Mouse (Mus musculus): Measurements from ENCODE around the gene Cntnap2.
"Not testable (repeated sequence)": the region's sequence is repeated elsewhere in the genome, so short reads cannot be mapped to it uniquely, and the experiment has no call there.

Gene Cntnap2

DNA sequence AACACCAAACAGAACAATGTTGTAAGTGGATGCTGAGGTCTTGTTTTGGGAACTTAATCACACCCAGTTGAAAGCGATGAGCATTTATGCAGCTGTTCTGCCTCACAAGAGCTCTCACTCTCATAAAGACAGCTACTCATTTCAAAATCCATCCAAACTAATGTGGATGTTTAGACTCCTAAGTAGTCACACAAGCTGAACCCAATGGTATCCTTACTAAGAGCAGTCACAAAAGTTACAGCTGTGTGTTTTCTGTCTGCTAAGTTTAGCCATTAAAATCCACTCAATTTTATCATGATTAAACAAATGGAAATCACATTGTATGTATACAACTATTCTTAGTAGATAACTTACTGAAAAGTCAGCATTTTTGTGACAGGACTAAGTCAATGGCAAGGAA lies 1173.7 kb downstream of the Cntnap2 start:
- DNase-seq (ENCODE audit: low spot score in 2 of 2): no peak

DNA sequence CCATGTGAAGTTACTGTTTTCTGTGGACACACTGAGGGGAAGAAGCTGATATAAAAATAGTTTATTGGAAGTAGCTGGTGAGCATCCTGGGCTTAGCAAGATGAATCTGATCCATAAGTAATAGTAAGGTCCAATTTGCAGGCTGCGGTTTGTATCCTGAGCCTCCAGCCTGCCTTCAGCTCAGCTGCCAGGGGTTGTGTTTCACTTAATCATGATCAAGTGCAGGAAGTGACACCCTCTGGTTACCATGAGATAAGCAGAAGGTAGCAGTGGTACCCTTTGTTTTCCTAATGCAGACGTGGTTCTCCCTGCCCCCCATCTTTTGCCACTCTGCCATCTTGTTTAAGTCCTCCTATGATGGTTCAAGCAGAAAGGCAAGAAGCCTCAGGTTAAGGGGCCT lies 1181.2 kb downstream of the Cntnap2 start:
- DNase-seq (ENCODE audit: low spot score in 2 of 2): no peak

DNA sequence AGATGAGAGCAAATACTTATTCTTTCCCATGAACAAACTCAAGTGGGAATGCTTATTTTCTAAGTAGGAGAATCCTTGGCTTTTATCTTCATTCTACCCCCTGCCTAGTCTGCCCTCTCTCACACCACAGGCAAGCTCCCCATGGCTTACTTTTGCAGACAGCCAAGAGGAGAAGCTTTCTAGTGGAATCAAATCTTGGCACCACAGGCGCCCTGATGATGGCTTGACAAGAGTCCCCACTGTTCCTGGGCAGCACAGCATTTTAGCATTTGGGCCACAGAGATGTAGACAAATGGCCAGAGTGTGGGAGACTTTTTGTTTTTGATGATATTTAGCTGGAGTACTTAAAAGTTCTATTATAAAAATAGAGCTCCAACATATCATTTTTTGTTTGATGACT lies 1204.0 kb downstream of the Cntnap2 start:
- DNase-seq (ENCODE audit: low spot score in 2 of 2): no peak

DNA sequence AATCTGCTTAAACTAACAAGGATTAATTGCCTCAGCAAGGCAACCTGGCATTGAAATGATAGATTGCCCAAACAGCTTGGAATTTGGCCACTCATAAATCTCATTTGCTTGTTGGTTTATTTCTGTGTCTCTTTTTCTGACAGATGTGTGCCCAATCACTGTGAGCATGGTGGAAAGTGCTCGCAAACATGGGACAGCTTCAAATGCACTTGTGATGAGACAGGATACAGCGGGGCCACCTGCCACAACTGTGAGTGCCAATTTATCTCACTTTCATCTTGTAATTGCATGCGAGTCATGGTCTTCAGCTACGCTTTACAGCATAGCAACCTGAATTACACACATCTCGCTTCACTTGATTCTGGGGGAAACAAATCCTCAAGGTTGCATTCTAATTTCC lies 1287.8 kb downstream of the Cntnap2 start:
- no peak for DNase-seq (ENCODE audit: low spot score in 2 of 2)

DNA sequence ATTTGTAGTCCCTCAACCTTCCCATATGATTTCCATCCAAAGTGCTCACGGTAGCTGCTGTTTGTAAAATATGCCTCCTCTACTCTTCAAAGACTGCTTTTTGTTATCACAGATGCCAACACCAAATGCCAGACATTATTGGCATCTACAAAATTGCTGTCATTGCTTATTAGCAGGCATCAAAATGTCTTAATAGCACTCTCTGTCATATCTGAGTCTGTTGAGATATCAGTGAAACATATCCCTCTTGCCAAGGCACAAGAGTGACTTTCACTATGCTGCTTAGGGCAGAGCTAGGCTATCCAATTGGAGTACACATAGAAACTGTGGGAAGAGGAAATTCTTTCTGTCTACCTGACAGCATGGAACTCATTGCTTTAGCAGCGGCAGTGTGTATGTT lies 1301.9 kb downstream of the Cntnap2 start:
- DNase-seq (ENCODE audit: low spot score in 2 of 2): no peak

DNA sequence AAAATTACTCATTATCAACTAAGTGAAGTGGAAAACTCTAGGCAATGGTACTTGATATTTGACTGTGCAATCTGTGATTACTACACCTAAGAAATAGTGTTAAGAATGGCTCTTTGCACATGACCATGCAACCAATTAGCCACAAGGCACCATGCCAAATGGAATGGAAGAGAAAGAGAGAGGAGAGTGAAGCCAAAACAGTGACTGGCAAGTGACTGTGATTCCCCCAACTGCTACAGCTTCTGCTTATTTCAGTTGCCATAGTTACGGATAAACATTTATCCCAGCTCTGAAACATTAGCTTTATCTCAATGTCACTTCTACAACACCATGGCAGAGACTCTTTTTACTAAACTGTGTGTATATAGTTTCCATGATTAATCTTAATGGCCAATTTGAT lies 1303.0 kb downstream of the Cntnap2 start:
- no peak for DNase-seq (ENCODE audit: low spot score in 2 of 2)

DNA sequence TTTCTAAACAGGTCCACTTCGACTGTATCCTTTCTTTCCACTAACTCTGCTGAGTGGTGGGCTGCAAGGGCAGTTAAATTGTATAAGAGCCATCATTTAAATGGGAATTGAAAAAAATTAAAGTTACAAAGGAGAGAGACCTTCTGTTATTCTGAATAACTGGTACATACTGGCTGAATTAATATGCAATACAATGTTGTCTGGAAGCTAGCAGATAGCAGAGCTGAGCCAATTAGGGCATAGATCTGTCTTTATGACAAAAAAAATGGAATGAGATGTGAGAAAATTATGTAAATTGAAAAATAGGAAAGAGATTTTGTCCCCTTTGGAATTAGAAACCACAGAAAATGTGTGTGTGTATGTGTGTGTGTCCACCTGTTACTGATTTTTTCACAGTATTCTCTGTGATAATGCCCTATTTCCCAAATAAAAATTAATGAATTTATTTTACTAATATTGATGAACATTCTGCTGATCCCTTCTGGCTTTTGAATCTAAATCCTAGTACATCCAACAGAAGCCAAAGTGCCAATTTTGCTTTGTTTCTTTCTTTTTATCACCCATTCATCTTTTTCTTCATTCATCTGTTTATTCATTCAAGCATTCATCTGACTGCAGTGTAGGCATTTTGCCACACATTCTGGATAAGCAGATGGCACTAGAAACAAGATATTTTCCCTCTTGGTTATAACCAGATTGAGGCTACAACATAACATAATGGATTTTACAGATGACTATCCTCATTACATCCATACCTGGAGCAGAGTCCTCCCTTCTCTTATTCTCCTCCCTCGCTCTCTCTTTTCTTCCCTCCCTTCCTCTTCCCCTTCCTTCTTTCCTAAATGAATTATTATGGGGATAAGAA lies 1339.8 kb downstream of the Cntnap2 start:
- no peak for DNase-seq (ENCODE audit: low spot score in 2 of 2)

DNA sequence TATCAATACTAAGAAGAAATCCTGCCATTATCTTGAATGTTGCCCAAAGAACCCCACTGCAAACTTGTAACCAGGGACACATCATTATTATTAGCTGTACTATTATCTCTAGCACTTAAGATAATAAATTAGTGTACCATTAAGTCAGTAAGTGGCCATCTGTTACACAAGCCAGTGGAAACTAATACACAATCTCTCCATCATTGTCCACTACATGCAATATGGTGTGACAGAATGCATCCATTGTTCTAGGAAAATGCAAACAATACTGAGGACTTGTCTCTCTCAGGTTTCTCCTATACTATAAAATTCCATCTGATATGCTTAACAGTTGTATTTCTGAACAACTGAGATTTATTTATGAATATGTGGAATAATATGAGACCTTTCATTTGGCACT lies 1355.0 kb downstream of the Cntnap2 start:
- no peak for DNase-seq (ENCODE audit: low spot score in 2 of 2)

DNA sequence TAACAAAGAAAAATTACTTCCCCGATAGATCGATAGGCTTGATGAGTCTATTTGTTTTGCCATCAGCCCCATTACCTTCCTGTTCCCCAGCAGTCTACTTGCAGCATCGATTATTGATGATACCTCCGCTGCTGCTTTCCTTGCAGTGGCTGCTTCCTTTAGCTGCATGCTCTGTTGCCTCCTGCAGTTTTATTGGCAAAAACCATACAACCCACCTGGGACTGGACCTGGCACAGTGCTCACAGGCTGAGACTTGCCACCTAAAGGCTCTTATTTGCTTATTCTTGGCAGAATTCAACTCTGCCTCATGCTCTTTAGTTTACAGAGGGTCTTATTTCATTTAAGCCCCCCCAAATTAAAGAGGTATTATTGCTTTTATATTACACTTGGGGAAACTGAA lies 1355.4 kb downstream of the Cntnap2 start:
- no peak for DNase-seq (ENCODE audit: low spot score in 2 of 2)

DNA sequence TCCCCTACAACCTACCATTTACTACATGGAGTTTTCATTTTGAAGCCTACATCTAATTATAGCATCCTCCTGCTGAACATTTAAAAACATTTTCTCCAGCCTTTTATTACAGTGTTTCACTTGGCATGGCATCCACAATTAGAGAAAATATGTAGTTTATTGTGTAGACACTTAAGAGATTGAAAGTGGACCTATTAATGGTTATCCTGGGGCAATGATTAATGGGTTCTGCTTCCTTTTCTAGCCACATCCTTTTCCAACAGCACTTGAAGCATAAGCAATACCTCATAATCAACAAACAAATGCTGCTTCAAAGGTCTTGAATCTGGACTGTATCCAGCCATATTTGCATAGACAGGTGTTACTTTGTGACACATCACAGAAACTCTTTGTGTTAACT lies 1360.7 kb downstream of the Cntnap2 start:
- no peak for DNase-seq (ENCODE audit: low spot score in 2 of 2)

DNA sequence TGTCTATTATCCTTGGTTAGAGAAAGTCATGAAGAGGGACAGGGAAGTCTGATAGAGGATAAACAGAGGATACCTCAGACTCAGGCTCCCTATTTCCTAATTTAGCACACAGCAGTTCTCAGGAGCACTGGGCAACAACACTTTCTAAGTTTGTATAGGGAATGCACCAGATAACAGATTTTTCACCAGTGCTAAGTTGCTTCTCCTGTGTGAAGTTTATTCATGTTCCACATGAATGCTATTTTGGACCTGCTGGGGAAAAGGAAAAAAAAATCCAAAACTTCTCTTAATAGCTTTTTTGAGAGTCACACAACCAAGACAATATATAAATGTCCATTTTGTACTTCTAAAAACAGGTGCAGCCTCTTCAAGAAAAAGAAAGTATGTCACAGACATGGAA lies 1361.2 kb downstream of the Cntnap2 start:
- no peak for DNase-seq (ENCODE audit: low spot score in 2 of 2)

DNA sequence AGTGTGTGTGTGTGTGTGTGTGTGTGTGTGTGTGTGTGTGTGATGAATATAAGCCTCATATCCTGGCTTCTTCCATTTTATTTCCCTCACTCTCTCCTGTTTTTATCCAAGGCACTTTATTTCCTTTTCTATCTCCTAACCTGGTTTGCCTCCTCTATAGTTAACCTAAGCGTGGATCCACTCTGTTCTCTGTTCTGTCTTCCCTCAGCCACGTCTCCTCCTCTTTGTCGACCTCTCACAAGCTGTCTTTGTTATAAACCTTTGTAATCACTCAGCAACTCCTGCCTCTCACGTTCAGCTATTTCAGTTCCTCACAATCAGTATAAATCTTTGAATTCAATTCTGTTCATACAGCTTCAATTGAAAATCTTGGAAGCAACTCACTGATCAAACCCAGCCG lies 1369.1 kb downstream of the Cntnap2 start:
- no peak for DNase-seq (ENCODE audit: low spot score in 2 of 2)

DNA sequence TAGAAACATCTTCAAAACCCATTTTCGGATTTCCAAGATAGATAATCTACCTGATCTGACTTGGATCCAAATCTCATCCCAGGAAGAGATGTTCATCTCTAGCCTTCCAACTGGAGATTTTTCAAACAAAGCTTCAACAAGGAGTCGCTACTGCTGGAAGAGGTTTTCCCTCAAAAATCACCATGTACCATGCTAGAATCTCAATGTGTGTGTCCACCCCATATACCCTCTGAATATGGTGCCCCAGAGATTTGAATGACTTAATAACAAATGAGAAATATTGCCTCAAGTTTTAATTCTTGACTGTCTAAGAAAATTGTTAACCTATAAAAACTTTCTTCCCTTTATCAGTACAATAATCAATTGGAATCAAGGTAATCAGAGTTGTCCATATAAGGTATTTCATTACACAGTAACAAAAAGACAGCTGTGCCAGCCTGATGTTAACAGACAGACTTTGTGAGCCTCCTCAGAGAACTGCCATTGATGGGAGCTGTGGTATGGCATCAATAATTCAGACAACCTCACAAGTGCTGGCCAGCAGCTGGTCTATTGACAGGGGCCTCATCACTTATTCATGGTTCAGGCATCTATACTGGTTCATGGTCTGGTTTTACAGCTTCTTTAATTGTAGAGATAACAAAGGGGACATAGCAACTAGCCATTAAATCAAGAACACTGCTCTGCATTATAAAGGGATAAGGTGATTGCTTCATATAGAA lies 1391.9 kb downstream of the Cntnap2 start:
- no peak for DNase-seq (ENCODE audit: low spot score in 2 of 2)

DNA sequence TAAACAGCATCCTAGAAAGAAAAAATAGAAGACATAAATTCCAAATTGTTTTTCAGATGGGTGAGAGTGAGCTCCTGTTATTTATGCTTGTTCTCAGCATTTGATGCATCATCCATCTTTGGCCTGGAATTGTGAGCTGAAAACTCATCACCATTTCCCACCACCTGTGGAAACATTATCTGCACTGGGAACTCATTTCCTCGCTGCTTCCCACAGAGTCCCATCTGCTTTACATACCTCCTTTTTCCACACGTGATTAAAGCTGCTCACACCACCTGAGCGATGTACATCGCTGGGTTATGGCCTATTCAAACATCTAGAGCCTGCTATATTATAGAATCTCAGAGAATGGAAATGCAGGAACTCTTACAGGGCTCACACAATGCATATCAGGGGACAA lies 1413.5 kb downstream of the Cntnap2 start:
- DNase-seq (ENCODE audit: low spot score in 2 of 2): no peak

DNA sequence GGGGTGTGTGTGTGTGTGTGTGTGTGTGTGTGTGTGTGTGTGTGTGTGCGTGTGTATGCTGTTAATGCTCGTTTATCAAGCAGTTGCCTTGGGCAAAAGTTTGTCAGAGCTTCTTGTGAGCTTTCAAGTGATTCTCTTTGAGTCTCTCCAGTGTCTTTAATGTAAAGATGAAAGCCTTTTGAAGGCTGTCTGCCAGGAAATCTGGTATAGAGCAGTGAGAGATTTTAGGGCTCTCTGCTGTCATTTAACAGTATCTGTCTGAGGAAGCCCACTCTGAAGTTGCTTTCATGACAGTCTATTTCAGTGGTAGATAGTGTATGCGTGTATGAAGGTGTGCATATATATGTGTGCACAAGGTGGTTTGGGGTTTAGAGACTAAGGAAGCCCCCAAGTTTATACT lies 1425.2 kb downstream of the Cntnap2 start:
- no peak for DNase-seq (ENCODE audit: low spot score in 2 of 2)

DNA sequence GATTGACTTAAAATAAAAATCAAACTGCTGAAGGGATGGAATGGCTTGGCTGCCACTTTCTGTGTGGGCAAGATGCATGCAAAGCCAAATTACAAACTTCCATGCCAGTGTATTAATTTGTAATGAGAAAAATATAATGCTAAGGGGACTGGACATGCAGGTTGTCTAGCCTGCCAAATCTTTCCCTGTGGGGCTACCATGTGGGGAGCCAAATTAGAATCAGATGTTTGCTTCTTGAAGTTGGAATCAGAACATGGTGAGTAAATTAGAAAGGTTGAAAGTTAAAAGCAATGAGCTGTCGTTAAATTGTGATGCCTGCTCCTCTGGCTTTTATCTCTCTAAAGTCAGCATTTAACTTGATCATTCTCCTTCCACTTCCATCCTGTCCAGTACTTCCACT lies 1443.6 kb downstream of the Cntnap2 start:
- DNase-seq (ENCODE audit: low spot score in 2 of 2): no peak

DNA sequence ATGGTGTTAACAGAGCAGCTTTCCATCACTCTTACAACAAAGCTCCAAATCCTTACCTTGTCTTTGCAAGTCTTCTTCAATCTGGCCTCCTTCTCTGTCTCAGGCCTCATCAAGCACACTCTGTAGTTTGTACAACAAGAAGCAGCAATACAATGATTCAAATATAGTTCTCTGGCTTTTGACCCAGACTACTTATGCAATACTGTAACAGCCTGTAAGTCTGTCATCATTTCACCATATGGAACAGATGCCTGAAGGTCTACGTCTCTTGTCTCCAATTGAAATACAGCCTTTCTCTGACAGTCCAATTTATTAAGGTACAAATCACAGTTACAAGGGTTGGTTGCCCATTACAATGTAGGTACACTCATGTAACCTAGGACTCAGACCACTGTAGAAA lies 1453.7 kb downstream of the Cntnap2 start:
- no peak for DNase-seq (ENCODE audit: low spot score in 2 of 2)

DNA sequence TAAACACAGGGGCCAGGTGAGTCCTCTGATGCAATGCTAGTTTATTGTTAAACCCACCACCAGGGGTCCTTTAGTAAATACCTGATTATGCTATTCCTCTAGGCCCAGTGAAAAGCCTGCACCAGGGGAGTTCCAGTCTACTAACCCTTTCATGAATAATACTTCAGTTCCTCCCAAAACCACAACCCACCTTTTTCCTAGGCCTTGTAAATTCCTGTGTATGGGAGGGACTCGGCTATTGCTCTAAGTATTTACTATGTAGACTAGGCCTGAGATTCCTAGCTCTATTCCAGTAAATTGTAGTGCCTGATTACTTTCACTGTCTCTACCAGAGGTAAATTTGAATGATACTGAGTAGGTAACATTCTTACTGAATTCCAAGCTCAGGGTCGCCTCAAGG lies 1478.4 kb downstream of the Cntnap2 start:
- not testable (repeated sequence) for DNase-seq (ENCODE audit: low spot score in 2 of 2)

DNA sequence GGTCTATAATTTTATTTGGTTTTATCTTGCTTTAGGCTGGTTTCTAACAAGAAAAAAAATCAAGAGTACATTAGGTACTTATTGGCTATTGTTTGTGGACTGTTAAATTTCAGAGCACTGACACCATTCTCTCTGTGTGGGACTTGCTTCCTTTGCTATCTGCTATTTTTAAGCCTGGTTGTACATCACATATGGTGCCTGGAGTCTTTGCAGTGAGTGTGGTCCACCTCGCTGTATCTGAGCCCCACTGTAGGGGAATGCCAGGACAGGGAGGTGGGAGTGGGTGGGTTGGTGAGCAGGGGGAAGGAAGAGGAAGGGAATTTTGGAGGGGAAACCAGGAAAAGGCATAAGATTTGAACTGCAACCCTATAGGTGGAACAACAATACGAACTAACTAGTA lies 1504.3 kb downstream of the Cntnap2 start:
- no peak for DNase-seq (ENCODE audit: low spot score in 2 of 2)

DNA sequence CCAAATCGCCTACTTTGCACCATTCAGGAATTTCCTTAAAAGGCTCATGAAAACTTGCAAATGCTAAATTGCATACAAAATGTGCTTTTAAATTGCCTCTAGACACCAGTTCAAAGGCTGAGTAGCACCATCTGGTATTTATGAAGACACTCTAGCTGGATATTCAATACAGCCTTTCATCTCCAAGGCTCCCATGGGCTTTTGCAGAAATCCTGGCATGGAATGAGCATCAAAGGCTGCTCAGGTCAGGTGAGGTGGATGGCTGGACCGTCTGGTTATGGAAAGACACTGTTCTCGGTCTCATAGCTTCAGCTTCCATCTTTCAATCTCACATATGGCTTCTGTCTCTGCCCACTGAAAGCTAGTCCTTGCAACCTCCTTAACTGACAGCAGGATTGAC lies 1515.9 kb downstream of the Cntnap2 start:
- DNase-seq (ENCODE audit: low spot score in 2 of 2): no peak

DNA sequence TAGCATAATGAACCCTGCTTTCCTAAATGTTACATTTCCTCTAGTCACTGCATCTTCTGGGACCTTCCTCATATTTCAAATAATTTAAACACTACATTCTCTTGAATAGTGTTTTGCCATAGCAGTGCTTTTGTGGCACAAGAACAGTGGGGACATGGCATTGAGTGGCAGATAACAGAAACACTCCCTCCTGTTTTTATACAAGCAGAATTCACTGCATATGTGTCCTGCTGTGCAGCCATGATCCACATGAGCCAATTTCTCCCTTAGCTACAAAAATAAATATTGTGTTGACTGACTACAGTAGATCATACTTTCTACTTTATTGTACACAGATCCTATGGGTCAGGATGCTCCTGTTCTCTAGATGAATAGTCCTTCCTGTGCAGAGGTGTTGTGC lies 1553.2 kb downstream of the Cntnap2 start:
- DNase-seq (ENCODE audit: low spot score in 2 of 2): no peak

DNA sequence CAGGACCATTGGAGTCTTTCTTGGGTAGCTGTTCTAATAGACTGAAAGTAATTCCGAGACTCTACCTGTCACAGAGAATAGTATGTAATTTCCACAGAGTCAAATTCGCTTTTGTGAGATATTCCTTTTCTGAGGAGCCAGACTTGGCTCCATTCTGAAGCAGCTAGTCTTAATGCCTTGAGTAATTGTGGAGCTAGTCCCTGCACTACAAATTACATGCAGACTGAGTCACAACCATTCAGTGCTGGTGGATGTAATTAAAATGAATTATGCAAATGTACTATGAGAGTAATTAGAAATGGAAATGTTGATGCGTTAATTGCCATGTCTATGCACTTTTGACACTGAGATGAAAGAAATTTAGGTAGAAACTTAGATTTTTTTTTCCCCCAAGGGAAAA lies 1553.7 kb downstream of the Cntnap2 start:
- DNase-seq (ENCODE audit: low spot score in 2 of 2): no peak

DNA sequence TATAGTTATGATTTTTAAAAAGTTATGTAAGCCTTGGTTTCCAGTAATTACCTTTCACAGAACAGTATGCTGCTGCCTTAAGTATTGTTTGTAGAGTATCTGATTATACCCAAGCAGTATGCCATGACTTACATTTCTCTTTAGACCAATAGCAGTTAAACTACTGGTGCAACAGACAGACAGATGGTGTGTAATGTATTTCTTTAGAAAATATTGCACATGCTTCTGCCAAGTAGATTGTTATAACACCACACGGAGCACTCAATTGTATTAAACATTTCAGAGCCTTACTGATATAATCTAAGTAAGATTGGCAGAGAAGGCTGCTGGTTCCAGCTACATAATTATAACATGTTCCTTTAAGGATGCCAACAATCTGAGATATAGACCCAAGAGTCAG lies 1609.9 kb downstream of the Cntnap2 start:
- DNase-seq (ENCODE audit: low spot score in 2 of 2): no peak

All from spleen, postnatal 4 days (tissue).